Mouse (Mus musculus): Measurements from ENCODE around the gene Tysnd1. TPM values are rescaled to one million over a fixed set of nuclear protein-coding genes. Genes with fewer than 3 reads are reported as not detected.

The Tysnd1 gene
- polyA plus RNA-seq, 1 experiment from 2014 or later = 22.8 TPM

GRCm38 (mm10) chr10:61730171-61730570, 34.9 kb downstream of the Tysnd1 start:
- H3K9me3 ChIP-seq (ENCODE audit: low read length) = no peaks in the 10 kb centered on the region
- no peaks in the 10 kb centered on the region for H3K4me1 ChIP-seq (ENCODE audit: insufficient read depth)
- 86% methylated on average over 6 of the region's 6 CpGs for WGBS (ENCODE audit: insufficient replicate concordance)
- H3K9ac ChIP-seq (replicated peaks) = no peak overlapping the region
- ATAC-seq = no peak
- DNase-seq = no peak
- 0 out of 2 replicates have a peak, but pooled peaks cover 2% of the 10 kb centered on the region for H3K36me3 ChIP-seq (replicated peaks; ENCODE audit: insufficient read depth, low read length)
- no peak overlapping the region for H3K27ac ChIP-seq (ENCODE audit: low read depth)
- no peaks in the 10 kb centered on the region for H3K27me3 ChIP-seq (ENCODE audit: insufficient read depth, low read length)
- no peak for TF ChIP-seq EP300 (IDR thresholded peaks at IDR 0.05; ENCODE audit: low read depth)
- no peak for TF ChIP-seq CTCF (IDR thresholded peaks at IDR 0.05; ENCODE audit: low read depth)
- H3K4me2 ChIP-seq (ENCODE audit: low read depth, low read length) = no peak overlapping the region
- no peak overlapping the region for H3K4me3 ChIP-seq (ENCODE audit: low read depth, low read length)

GRCm38 (mm10) chr10:61734377-61734776, 39.1 kb downstream of the Tysnd1 start:
- TF ChIP-seq CTCF (IDR thresholded peaks at IDR 0.05; ENCODE audit: low read depth) (peak; percentile 93), EP300 (IDR thresholded peaks at IDR 0.05; ENCODE audit: low read depth) (no peak)
- WGBS (ENCODE audit: insufficient replicate concordance) = 32% methylated on average over 3 of the region's 3 CpGs
- ATAC-seq (peak; percentile 86), DNase-seq (peak; percentile 55)
- H3K4me1 ChIP-seq (ENCODE audit: insufficient read depth) = no peaks in the 10 kb centered on the region
- H3K27ac ChIP-seq (ENCODE audit: low read depth) = no peak overlapping the region
- H3K9ac ChIP-seq (replicated peaks) = no peak overlapping the region
- no peaks in the 10 kb centered on the region; the same call in 1 of the 2 replicates for H3K36me3 ChIP-seq (replicated peaks; ENCODE audit: insufficient read depth, low read length)
- H3K27me3 ChIP-seq (ENCODE audit: insufficient read depth, low read length) = no peaks in the 10 kb centered on the region
- no peaks in the 10 kb centered on the region for H3K9me3 ChIP-seq (ENCODE audit: low read length)
- no peak overlapping the region for H3K4me2 ChIP-seq (ENCODE audit: low read depth, low read length)
- H3K4me3 ChIP-seq (ENCODE audit: low read depth, low read length) = no peak overlapping the region

- TF ChIP-seq CTCF (IDR thresholded peaks at IDR 0.05; ENCODE audit: low read depth) (no peak), EP300 (IDR thresholded peaks at IDR 0.05; ENCODE audit: low read depth) (no peak)
- ATAC-seq = no peak
- no peaks in the 10 kb centered on the region for H3K9me3 ChIP-seq (ENCODE audit: low read length)
- H3K27ac ChIP-seq (ENCODE audit: low read depth) = no peak overlapping the region
- peaks cover 2% of the 10 kb centered on the region; the same call in 1 of the 2 replicates for H3K36me3 ChIP-seq (replicated peaks; ENCODE audit: insufficient read depth, low read length)
- no peak overlapping the region for H3K4me3 ChIP-seq (ENCODE audit: low read depth, low read length)
- DNase-seq = no peak
- WGBS (ENCODE audit: insufficient replicate concordance) = 73% methylated on average over 10 of the region's 10 CpGs
- no peaks in the 10 kb centered on the region for H3K27me3 ChIP-seq (ENCODE audit: insufficient read depth, low read length)
- no peaks in the 10 kb centered on the region for H3K4me1 ChIP-seq (ENCODE audit: insufficient read depth)
- H3K9ac ChIP-seq (replicated peaks) = no peak overlapping the region
- H3K4me2 ChIP-seq (ENCODE audit: low read depth, low read length) = no peak overlapping the region
Measured at GRCm38 (mm10) chr10:61736671-61737078, 41.4 kb downstream of the Tysnd1 start.

- no peak overlapping the region for H3K27ac ChIP-seq (ENCODE audit: low read depth)
- no peak for DNase-seq
- no peak overlapping the region for H3K4me3 ChIP-seq (ENCODE audit: low read depth, low read length)
- H3K4me2 ChIP-seq (ENCODE audit: low read depth, low read length) = no peak overlapping the region
- ATAC-seq = no peak
- peaks cover 2% of the 10 kb centered on the region; the same call in 1 of the 2 replicates for H3K36me3 ChIP-seq (replicated peaks; ENCODE audit: insufficient read depth, low read length)
- no peak for TF ChIP-seq CTCF (IDR thresholded peaks at IDR 0.05; ENCODE audit: low read depth)
- no peak for TF ChIP-seq EP300 (IDR thresholded peaks at IDR 0.05; ENCODE audit: low read depth)
- WGBS (ENCODE audit: insufficient replicate concordance) = 76% methylated on average over 1 of the region's 1 CpGs
- H3K27me3 ChIP-seq (ENCODE audit: insufficient read depth, low read length) = no peaks in the 10 kb centered on the region
- H3K9me3 ChIP-seq (ENCODE audit: low read length) = no peaks in the 10 kb centered on the region
- H3K4me1 ChIP-seq (ENCODE audit: insufficient read depth) = no peaks in the 10 kb centered on the region
- no peak overlapping the region for H3K9ac ChIP-seq (replicated peaks)
Measured at GRCm38 (mm10) chr10:61737537-61737936, 42.2 kb downstream of the Tysnd1 start.

- no peaks in the 10 kb centered on the region for H3K27me3 ChIP-seq (ENCODE audit: insufficient read depth, low read length)
- no peak overlapping the region for H3K4me2 ChIP-seq (ENCODE audit: low read depth, low read length)
- H3K27ac ChIP-seq (ENCODE audit: low read depth) = no peak overlapping the region
- DNase-seq (no peak), ATAC-seq (no peak)
- H3K4me1 ChIP-seq (ENCODE audit: insufficient read depth) = no peaks in the 10 kb centered on the region
- no peaks in the 10 kb centered on the region for H3K9me3 ChIP-seq (ENCODE audit: low read length)
- H3K9ac ChIP-seq (replicated peaks) = no peak overlapping the region
- WGBS (ENCODE audit: insufficient replicate concordance) = 74% methylated on average over 4 of the region's 4 CpGs
- TF ChIP-seq EP300 (IDR thresholded peaks at IDR 0.05; ENCODE audit: low read depth) (no peak), CTCF (IDR thresholded peaks at IDR 0.05; ENCODE audit: low read depth) (no peak)
- H3K4me3 ChIP-seq (ENCODE audit: low read depth, low read length) = no peak overlapping the region
- H3K36me3 ChIP-seq (replicated peaks; ENCODE audit: insufficient read depth, low read length) = peaks cover 2% of the 10 kb centered on the region; the same call in 1 of the 2 replicates
Measured at GRCm38 (mm10) chr10:61738126-61738525, 42.8 kb downstream of the Tysnd1 start.

GRCm38 (mm10) chr10:61741306-61741705, 46.0 kb downstream of the Tysnd1 start:
- Histone ChIP-seq H3K36me3 (replicated peaks; ENCODE audit: insufficient read depth, low read length) (peaks cover 3% of the 10 kb centered on the region), H3K9ac (replicated peaks) (no peak overlapping the region), H3K4me2 (ENCODE audit: low read depth, low read length) (no peak overlapping the region), H3K4me3 (ENCODE audit: low read depth, low read length) (no peak overlapping the region), H3K27ac (ENCODE audit: low read depth) (no peak overlapping the region), H3K9me3 (ENCODE audit: low read length) (no peaks in the 10 kb centered on the region; the same call in 1 of the 2 replicates), H3K27me3 (ENCODE audit: insufficient read depth, low read length) (no peaks in the 10 kb centered on the region), H3K4me1 (ENCODE audit: insufficient read depth) (no peaks in the 10 kb centered on the region)
- ATAC-seq (no peak), DNase-seq (no peak)
- 63% methylated on average over 1 of the region's 1 CpGs for WGBS (ENCODE audit: insufficient replicate concordance)
- no peak for TF ChIP-seq CTCF (IDR thresholded peaks at IDR 0.05; ENCODE audit: low read depth)
- TF ChIP-seq EP300 (IDR thresholded peaks at IDR 0.05; ENCODE audit: low read depth) = no peak

- whole genome bisulfite sequencing (ENCODE audit: insufficient replicate concordance) = 76% methylated on average over 4 of the region's 4 CpGs
- Histone ChIP-seq H3K9me3 (ENCODE audit: low read length) (no peaks in the 10 kb centered on the region; the same call in 1 of the 2 replicates), H3K9ac (replicated peaks) (no peak overlapping the region), H3K36me3 (replicated peaks; ENCODE audit: insufficient read depth, low read length) (peaks cover 7% of the 10 kb centered on the region), H3K4me3 (ENCODE audit: low read depth, low read length) (no peak overlapping the region), H3K27me3 (ENCODE audit: insufficient read depth, low read length) (no peaks in the 10 kb centered on the region), H3K27ac (ENCODE audit: low read depth) (no peak overlapping the region), H3K4me2 (ENCODE audit: low read depth, low read length) (no peak overlapping the region), H3K4me1 (ENCODE audit: insufficient read depth) (no peaks in the 10 kb centered on the region)
- ATAC-seq (no peak), DNase-seq (no peak)
- TF ChIP-seq EP300 (IDR thresholded peaks at IDR 0.05; ENCODE audit: low read depth) (no peak), CTCF (IDR thresholded peaks at IDR 0.05; ENCODE audit: low read depth) (peak; percentile 18)
Measured at GRCm38 (mm10) chr10:61741873-61742272, 46.6 kb downstream of the Tysnd1 start.

Data from liver, postnatal 0 days (tissue).